Mouse (Mus musculus): ENCODE measurements around the gene Gabbr2. TPM values are rescaled to one million over a fixed set of nuclear protein-coding genes. Genes with fewer than 3 reads are reported as not detected.
A peak's percentile ranks its signal among the peaks of the same experiment; 100 is the strongest.

Gene Gabbr2
- total RNA-seq, 2 experiments from 2014 or later, result not detected

GRCm38 (mm10) chr4:46628081-46628480, 363.6 kb downstream of the Gabbr2 start:
- ATAC-seq (replicated peaks; ENCODE audit: poor library complexity), result no peak

GRCm38 (mm10) chr4:46625101-46625500, 366.6 kb downstream of the Gabbr2 start:
- no peak for ATAC-seq (replicated peaks; ENCODE audit: poor library complexity)

GRCm38 (mm10) chr4:46623007-46623406, 368.7 kb downstream of the Gabbr2 start:
- ATAC-seq (replicated peaks; ENCODE audit: poor library complexity), result no peak

DNA sequence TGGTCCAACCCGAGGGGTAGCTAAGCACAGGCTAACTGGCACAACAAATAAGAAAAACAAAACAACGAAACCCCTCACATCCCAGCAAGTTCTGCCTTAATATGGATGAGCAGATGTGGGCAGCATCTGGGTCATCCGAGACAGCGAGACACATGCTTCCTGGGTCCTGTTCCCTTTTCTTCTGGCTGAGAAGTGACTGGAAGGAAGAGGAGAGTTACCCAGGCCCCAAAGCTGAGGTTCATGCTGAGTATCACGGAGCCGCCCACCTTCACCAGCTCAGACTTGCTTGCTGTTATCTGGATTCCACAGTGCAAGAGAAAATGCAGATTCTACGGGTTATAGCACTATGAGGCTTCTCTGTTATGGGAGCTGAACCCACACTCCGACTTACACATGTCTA, 370.7 kb downstream of the Gabbr2 start:
- no peak for ATAC-seq (replicated peaks; ENCODE audit: poor library complexity)

- ATAC-seq (replicated peaks; ENCODE audit: poor library complexity), result 0 out of 2 replicates have a peak, but pooled peaks have one; percentile 19
These were observed 371.3 kb downstream of the Gabbr2 start for GRCm38 (mm10) chr4:46620330-46620729.

- peak; percentile 28; the same call in 1 of the 2 replicates for ATAC-seq (replicated peaks; ENCODE audit: poor library complexity)
These were observed 373.4 kb downstream of the Gabbr2 start for GRCm38 (mm10) chr4:46618196-46618817.

GRCm38 (mm10) chr4:46617408-46617807, 374.3 kb downstream of the Gabbr2 start:
- ATAC-seq (replicated peaks; ENCODE audit: poor library complexity), result no peak

- ATAC-seq (replicated peaks; ENCODE audit: poor library complexity), result peak; percentile 77
These were observed 377.0 kb downstream of the Gabbr2 start for GRCm38 (mm10) chr4:46614641-46615040.

DNA sequence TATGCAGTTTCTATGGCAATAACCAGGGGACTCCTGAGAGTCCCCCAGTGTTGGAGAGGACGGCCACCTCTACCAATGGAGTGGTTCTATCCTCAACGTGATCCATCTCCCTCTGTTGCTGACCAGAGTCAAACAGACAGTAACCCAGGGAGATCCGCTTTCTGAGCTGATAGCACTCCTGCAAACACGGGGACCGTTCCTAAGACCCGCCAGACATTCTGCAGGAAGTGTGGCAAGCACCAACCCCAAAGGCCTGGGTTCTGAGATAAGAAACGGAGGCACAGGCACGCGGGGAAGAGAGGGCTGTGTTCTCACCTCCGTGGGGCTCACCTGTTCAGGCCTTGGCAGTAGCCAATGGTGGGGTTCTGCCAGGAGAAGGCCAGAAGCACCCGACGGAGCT, 378.1 kb downstream of the Gabbr2 start:
- peak; percentile 20 for ATAC-seq (replicated peaks; ENCODE audit: poor library complexity)

Other genes with a start within 250 kb of the Gabbr2 start
- gene Anks6, start 65.6 kb upstream of the Gabbr2 start, total RNA-seq (2015), result 0.02 and 0.05 TPM in 2 replicates
- not detected in 2 replicates for gene Anks6, start 65.6 kb upstream of the Gabbr2 start, total RNA-seq (2017)
- gene Galnt12, start 100.0 kb upstream of the Gabbr2 start, total RNA-seq (2015), result 0.64 and 1.0 TPM in 2 replicates
- gene Galnt12, start 100.0 kb upstream of the Gabbr2 start, total RNA-seq (2017), result 1.7 and 1.9 TPM in 2 replicates
- not detected in 2 replicates for gene Col15a1, start 216.3 kb upstream of the Gabbr2 start, total RNA-seq (2015)
- gene Col15a1, start 216.3 kb upstream of the Gabbr2 start, total RNA-seq (2017), result 0.17 TPM in 2 replicates